Mouse (Mus musculus) embryonic facial prominence, embryonic 12.5 days (tissue): Measurements from ENCODE around the gene Ints7. TPM values are rescaled to one million over a fixed set of nuclear protein-coding genes. Genes with fewer than 3 reads are reported as not detected.

Experiments
- ATAC-seq: fragments of 200-750 bp; cut with Nextera tagmentation; 2 replicates; pipeline ENCODE4 v1.8.0; 2017; ENCODE audit not compliant: insufficient number of reproducible peaks, insufficient read depth, low FRiP score, low TSS enrichment
- H3K27ac ChIP-seq: fragments of 300-500 bp; sonication (generic); 2 replicates; pipeline ENCODE4 v1.5.1; 2016; ENCODE audit warnings: mild to moderate bottlenecking
- H3K27me3 ChIP-seq: fragments of 300-500 bp; sonication (generic); 2 replicates; pipeline ENCODE4 v1.6.1; 2016; ENCODE audit warnings: mild to moderate bottlenecking, moderate library complexity
- H3K36me3 ChIP-seq: fragments of 300-500 bp; sonication (generic); 2 replicates; pipeline ENCODE4 v1.6.1; 2016; ENCODE audit warnings: mild to moderate bottlenecking
- H3K4me1 ChIP-seq: fragments of 300-500 bp; sonication (generic); 2 replicates; pipeline ENCODE4 v1.6.1; 2016
- H3K4me2 ChIP-seq: fragments of 300-500 bp; sonication (generic); replicated peaks from 2 replicates; pipeline ENCODE4 v1.6.1; 2016; ENCODE audit warnings: mild to moderate bottlenecking, moderate library complexity
- H3K4me3 ChIP-seq: fragments of 300-500 bp; sonication (generic); 2 replicates; pipeline ENCODE4 v1.5.1; 2016; ENCODE audit warnings: mild to moderate bottlenecking
- H3K9ac ChIP-seq: fragments of 300-500 bp; sonication (generic); 2 replicates; pipeline ENCODE4 v1.6.1; 2016; ENCODE audit warnings: mild to moderate bottlenecking, moderate library complexity
- H3K9me3 ChIP-seq: fragments of 300-500 bp; sonication (generic); 2 replicates; pipeline ENCODE4 v1.6.1; 2016; ENCODE audit warnings: mild to moderate bottlenecking, moderate library complexity
- WGBS: fragments of 180-500 bp; shearing (Covaris S2); methylation state at CpG from one replicate; pipeline ENCODE4 v1.1.7; 2016; 5-methylcytosine and 5-hydroxymethylcytosine counted together
- polyA plus RNA-seq: library from polyadenylated mRNA; unstranded; fragments of >200 nt; fragmentation: Nextera tagmentation; extraction: Ambion mirVana; gene quantifications from 2 replicates; pipeline ENCODE4 v1.2.1, GENCODE M21; 2016

Gene Ints7
- 75.2 and 75.4 TPM in 2 replicates for polyA plus RNA-seq

DNA sequence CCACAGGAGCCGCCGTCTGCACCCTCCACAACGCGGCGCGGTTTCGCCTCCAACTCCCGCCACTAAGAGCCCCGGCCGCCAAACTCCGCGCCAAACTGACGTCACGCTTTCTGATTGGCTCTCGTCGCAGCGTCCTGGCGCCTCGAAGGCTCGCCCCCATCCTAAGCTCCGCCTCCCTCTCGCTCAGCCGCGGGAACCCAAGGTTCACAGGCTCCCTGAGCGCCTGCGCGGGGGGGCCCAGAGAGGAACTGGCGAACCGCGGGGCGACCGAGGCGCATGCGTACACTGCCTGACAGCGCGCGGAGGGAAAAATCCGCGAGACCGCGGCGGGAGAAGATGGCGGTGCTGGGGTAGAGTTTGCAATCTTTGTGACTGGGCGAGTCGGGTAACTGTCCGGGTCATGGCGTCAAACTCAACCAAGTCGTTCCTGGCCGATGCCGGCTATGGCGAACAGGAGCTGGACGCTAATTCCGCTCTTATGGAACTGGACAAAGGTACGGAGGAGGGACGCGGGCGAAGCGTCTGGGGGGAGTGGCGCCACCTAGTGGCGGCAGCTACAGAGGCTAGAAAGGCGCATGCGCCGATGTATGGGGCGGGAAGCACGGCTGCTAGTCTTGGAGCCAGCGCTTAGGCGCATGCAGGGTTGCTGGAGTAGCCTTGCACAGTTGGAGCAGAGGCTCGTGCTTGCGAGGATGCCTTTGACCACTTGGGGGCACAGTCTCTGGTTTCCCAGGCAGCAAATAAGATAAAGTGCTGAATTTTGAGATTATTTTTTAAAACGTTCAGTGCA lies at the start of gene Ints7, which contains the start of gene Dtl:
TSS of gene Ints7 (plus strand) at position 179 of the 790 bp plus-strand sequence.
TSS of gene Dtl (minus strand) at position 87 of the 790 bp plus-strand sequence.
- no peaks in the 10 kb centered on the region for H3K27me3 ChIP-seq
- H3K4me1 ChIP-seq: peaks cover 28% of the 10 kb centered on the region
- peaks cover 9% of the 10 kb centered on the region for H3K36me3 ChIP-seq
- peak within 1 kb of the TSS; percentile 85 for H3K9ac ChIP-seq
- H3K27ac ChIP-seq: peak within 1 kb of the TSS; percentile 95
- peak; percentile 99 for ATAC-seq
- H3K9me3 ChIP-seq: 0 out of 2 replicates have a peak, but pooled peaks cover 2% of the 10 kb centered on the region
- H3K4me3 ChIP-seq: peak within 1 kb of the TSS; percentile 83
- H3K4me2 ChIP-seq: peak within 1 kb of the TSS; percentile 80
- WGBS: under 1% methylated on average over 70 of the region's 70 CpGs

DNA sequence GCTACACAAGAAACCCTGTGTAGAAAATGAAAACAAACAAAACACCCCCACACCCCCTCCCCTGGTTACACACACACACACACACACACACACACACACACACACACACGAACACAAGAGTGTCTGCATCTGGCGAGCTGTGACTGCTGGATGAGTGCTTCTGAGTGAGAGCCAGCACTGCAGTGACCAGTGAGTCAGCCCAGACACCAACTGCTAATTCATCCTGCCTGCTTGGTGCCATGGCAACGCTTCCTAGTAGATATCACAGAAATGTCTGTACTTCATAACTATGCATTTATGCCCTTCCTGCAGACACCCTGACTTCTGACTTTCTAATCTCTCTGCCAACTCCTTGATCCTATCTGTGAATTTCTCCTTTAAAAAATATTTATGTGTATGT lies 48.3 kb upstream of the Ints7 start:
- no peak overlapping the region for H3K4me3 ChIP-seq
- no peaks in the 10 kb centered on the region for H3K4me1 ChIP-seq
- no peaks in the 10 kb centered on the region for H3K27me3 ChIP-seq
- H3K4me2 ChIP-seq: no peak overlapping the region
- no peak overlapping the region for H3K9ac ChIP-seq
- H3K36me3 ChIP-seq: no peaks in the 10 kb centered on the region
- H3K27ac ChIP-seq: no peak overlapping the region
- no peak for ATAC-seq
- WGBS: 66% methylated on average over 3 of the region's 3 CpGs
- H3K9me3 ChIP-seq: no peaks in the 10 kb centered on the region

DNA sequence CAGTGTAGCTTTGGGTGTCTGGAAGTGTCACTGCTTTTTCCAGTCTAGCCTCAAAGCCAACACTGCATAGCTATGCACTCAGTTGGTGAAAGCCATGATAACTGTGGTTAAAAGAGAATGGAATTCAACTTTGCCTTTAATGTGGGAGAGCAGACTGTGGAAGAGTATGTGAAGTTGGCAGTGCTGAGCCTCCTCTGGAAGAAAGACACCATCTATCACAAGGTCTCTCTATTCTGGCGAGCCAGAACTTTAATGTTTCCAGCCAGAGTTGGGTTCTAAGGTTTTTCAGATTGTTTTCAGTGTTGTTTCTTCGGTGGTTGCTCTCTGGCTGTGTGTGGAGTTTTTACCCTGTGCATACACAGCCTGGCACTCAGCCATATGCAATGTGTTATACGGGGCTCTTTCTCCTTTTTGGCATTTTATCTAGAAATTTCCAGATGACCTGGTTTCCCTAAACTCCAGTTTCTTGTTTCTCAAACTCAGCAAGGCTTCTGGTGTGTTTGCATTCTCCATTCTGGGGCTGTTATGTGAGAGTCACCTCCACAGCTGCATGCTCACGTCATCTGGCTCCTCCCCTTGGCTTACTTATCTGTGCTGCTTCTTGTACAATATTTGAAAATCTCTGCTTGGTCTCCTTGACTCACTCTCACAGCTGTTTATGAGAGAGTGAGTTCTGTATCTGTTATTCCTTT lies 47.4 kb upstream of the Ints7 start:
- Histone ChIP-seq H3K27me3 (no peaks in the 10 kb centered on the region), H3K4me1 (no peaks in the 10 kb centered on the region), H3K9me3 (no peaks in the 10 kb centered on the region), H3K27ac (no peak overlapping the region), H3K9ac (no peak overlapping the region), H3K4me3 (no peak overlapping the region), H3K4me2 (no peak overlapping the region), H3K36me3 (no peaks in the 10 kb centered on the region)
- WGBS: 66% methylated on average over 4 of the region's 4 CpGs
- ATAC-seq: no peak

DNA sequence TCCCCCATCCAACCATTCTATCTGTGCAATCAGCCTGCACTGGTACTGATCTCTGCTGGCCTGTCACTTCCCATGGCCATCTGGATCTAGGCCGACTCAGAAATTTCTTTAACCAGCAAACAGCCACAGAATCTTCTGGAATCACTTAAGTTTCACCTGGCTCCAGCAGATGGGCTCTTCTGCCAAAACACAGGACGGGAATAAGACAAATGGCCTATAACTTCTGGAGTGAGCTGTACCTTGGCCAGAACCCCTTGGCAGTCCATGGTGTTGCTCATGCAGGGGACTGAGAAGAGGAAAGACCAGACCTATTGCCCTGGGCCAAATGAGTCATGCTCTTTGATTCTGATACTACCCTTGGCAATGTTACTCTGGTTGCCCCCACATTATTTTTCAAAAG lies 46.0 kb upstream of the Ints7 start:
- H3K9me3 ChIP-seq: no peaks in the 10 kb centered on the region
- no peak overlapping the region for H3K4me2 ChIP-seq
- 0 out of 2 replicates have a peak, but pooled peaks cover 4% of the 10 kb centered on the region for H3K36me3 ChIP-seq
- no peak for ATAC-seq
- H3K27me3 ChIP-seq: no peaks in the 10 kb centered on the region
- H3K4me1 ChIP-seq: no peaks in the 10 kb centered on the region
- H3K27ac ChIP-seq: no peak overlapping the region
- WGBS: 53% methylated on average over 2 of the region's 2 CpGs
- H3K9ac ChIP-seq: no peak overlapping the region
- H3K4me3 ChIP-seq: no peak overlapping the region

DNA sequence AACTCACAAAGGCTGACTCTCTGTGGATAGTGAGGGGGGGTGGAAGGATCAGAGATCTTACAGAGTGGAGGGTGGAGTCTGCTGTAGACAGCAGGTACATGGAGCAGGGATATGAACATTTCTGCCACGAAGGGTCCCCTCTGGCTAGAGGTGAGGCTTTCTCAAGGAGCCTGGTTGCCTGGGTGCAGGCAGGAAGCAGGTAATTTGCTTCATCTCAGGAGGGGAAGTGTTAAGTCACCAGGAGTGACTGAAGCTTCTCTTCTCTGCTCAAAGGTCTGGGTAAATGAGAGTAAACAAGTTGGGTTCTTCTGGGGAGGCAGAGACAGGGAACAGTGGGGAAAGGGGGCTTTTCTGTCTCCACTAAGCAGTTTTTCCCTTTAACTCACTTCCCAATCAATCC lies 44.4 kb upstream of the Ints7 start:
- WGBS: 73% methylated on average over 1 of the region's 1 CpGs

DNA sequence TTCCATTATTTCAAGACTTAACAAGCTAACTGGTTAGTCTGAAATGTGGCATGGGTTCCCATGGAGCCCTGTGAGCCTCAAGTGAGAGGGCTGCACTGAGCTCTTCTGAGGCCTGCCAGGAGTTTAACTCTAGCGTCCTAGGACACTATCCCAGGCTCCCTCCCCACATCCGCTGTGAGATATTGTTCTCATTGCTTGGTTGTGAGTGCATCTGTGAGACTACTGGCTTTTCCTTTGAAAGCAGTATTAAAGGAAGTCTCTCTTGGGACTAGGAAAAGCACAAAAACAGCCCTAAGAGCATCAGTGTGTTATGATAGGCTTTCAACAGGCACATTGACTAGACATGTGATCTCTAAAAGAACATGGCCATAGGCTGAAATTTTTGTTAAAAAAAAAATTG lies 40.5 kb upstream of the Ints7 start:
- no peak overlapping the region for H3K27ac ChIP-seq
- H3K4me2 ChIP-seq: no peak overlapping the region
- no peak overlapping the region for H3K4me3 ChIP-seq
- WGBS: 57% methylated on average over 2 of the region's 2 CpGs
- no peaks in the 10 kb centered on the region; the same call in 1 of the 2 replicates for H3K4me1 ChIP-seq
- no peaks in the 10 kb centered on the region for H3K27me3 ChIP-seq
- no peaks in the 10 kb centered on the region for H3K9me3 ChIP-seq
- H3K9ac ChIP-seq: no peak overlapping the region
- no peak for ATAC-seq
- H3K36me3 ChIP-seq: peaks cover 30% of the 10 kb centered on the region

More for the DNA sequence above, 44.4 kb upstream of the Ints7 start:
- H3K27ac ChIP-seq: no peak overlapping the region
- peaks cover 9% of the 10 kb centered on the region; the same call in 1 of the 2 replicates for H3K36me3 ChIP-seq
- no peak overlapping the region for H3K9ac ChIP-seq
- no peak overlapping the region for H3K4me3 ChIP-seq
- H3K4me2 ChIP-seq: no peak overlapping the region
- no peaks in the 10 kb centered on the region for H3K27me3 ChIP-seq
- no peaks in the 10 kb centered on the region for H3K9me3 ChIP-seq
- ATAC-seq: no peak
- H3K4me1 ChIP-seq: no peaks in the 10 kb centered on the region

DNA sequence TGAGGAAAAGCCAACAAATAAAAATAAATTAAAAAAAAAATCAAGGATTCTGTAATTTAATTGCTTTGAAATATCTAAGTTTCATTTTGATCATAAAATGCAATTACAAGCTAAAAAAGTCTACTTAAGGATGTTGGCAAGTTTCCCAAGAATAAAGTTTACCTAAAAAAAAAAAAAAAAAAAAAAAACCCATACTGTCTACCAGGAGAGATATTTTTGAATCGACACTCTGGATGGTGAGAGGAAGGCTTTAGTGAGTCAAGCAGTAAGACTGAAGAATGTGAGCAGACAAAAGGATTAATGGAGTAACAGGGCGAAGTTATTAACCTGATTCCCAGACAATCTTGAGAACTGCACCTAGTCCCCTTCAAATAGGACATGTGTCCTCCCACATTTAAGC lies 35.1 kb upstream of the Ints7 start:
- H3K4me2 ChIP-seq: no peak overlapping the region
- no peak for ATAC-seq
- no peak overlapping the region for H3K4me3 ChIP-seq
- no peaks in the 10 kb centered on the region for H3K27me3 ChIP-seq
- no peaks in the 10 kb centered on the region; the same call in 1 of the 2 replicates for H3K4me1 ChIP-seq
- 85% methylated on average over 2 of the region's 2 CpGs for WGBS
- no peak overlapping the region for H3K9ac ChIP-seq
- H3K36me3 ChIP-seq: peaks cover 61% of the 10 kb centered on the region
- H3K27ac ChIP-seq: no peak overlapping the region
- H3K9me3 ChIP-seq: no peaks in the 10 kb centered on the region

DNA sequence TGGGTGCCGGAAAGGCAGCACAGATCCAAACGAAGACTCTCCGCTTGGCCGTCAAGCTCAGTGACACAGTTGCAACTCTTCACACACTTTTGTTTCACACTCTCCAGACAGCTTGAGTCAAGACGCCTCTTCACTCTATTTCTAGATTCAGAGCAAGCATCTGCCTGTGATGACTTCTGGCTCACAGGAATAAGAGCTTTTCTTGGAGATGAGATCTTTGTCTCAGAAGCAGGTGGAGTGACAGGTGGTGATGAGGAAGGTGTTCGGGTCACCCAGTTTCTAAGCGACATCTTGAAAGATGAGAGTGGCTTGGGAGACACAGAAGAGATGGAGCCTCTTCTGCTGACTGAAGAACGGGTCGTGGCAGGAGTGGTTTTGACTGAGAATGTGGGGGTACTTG lies 34.4 kb upstream of the Ints7 start:
- H3K27me3 ChIP-seq: no peaks in the 10 kb centered on the region
- H3K9me3 ChIP-seq: no peaks in the 10 kb centered on the region
- ATAC-seq: no peak
- no peak overlapping the region for H3K27ac ChIP-seq
- H3K36me3 ChIP-seq: peaks cover 67% of the 10 kb centered on the region
- no peaks in the 10 kb centered on the region; the same call in 1 of the 2 replicates for H3K4me1 ChIP-seq
- H3K4me2 ChIP-seq: no peak overlapping the region
- no peak overlapping the region for H3K4me3 ChIP-seq
- 90% methylated on average over 9 of the region's 9 CpGs for WGBS
- H3K9ac ChIP-seq: no peak overlapping the region

DNA sequence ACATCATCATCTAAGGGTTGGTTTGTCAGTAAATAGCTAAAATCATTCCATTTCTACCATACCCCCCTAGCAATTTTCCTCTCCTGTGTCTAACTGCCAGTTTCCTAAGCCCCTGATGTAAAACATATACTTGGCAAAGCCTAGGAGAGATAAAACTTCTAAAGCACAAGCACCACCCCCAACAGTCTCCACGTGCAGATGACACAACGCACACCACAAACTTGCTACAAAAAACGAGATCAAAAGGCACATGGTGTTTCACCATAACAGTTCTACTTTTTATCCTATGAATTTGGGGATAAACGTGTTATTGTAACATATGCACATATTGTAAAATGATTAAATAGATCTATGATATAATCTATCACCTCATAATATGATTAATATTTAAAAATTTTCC lies 33.8 kb upstream of the Ints7 start:
- Histone ChIP-seq H3K9me3 (no peaks in the 10 kb centered on the region), H3K36me3 (peaks cover 70% of the 10 kb centered on the region), H3K4me3 (no peak overlapping the region), H3K9ac (no peak overlapping the region), H3K27me3 (no peaks in the 10 kb centered on the region), H3K27ac (no peak overlapping the region), H3K4me2 (no peak overlapping the region), H3K4me1 (no peaks in the 10 kb centered on the region; the same call in 1 of the 2 replicates)
- 87% methylated on average over 4 of the region's 4 CpGs for WGBS
- no peak for ATAC-seq

DNA sequence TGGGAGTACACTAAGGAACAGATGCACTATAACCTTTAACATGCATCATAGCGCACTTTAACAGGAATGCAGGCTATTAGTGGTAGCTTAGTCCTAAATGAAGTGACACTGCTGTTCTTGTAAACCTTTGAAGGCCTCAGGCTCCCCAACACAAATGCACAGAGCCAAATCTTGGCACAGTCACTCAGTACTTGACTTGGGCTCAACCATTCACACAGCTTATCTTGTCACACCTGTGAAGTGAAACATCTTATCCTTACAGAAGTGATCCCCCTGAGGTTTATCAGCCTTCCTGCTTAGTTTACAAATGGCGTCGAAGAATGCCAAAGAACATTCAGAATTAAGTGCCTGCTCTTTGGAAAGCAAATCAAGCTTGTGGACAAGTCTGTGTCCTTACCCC lies 31.7 kb upstream of the Ints7 start:
- Histone ChIP-seq H3K4me3 (no peak overlapping the region), H3K36me3 (peaks cover 79% of the 10 kb centered on the region), H3K27me3 (no peaks in the 10 kb centered on the region), H3K27ac (no peak overlapping the region), H3K4me1 (no peaks in the 10 kb centered on the region), H3K9me3 (no peaks in the 10 kb centered on the region), H3K9ac (no peak overlapping the region), H3K4me2 (no peak overlapping the region)
- 86% methylated on average over 3 of the region's 3 CpGs for WGBS
- ATAC-seq: no peak

DNA sequence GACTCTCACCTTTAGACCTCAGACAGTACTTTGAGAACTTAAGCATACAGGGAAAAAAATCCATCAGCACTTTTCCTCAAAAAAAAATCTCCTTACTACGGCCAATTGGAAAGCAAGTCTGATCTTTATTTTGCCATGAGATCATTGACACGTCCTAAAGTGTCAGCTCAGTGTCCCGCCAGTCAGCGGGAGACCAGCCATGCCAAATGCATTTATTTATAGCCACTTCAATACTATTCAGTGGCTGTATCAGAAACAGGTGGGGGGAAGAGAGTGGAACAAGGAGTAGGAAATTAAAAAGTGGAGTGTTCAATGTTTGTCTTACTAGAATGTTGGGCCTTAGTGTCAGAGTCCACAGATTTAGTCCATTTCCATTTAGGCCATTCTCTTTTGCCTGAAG lies 24.6 kb upstream of the Ints7 start:
- ATAC-seq: no peak
- H3K9ac ChIP-seq: no peak overlapping the region
- no peaks in the 10 kb centered on the region for H3K27me3 ChIP-seq
- no peak overlapping the region for H3K4me2 ChIP-seq
- no peaks in the 10 kb centered on the region for H3K4me1 ChIP-seq
- WGBS: 78% methylated on average over 4 of the region's 4 CpGs
- peaks cover 55% of the 10 kb centered on the region for H3K36me3 ChIP-seq
- H3K27ac ChIP-seq: no peak overlapping the region
- H3K9me3 ChIP-seq: no peaks in the 10 kb centered on the region
- H3K4me3 ChIP-seq: no peak overlapping the region

DNA sequence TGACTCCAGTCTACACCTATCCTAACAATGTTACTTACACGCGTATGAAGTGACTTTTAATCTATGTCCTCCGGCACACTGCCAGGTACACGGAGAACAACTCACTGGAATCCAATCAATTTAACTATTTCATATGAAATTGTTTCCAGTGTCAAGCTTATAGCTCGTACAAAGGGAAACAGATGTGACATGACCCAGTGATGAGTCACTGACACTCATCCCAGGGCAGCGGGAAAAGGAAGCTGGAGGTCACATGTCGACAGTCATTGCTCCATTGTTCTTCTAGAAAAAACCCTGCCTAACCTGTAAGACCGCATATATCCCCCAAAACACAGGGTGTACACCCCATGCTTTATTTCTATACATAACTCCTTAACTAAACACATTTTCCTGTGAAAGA lies 18.3 kb upstream of the Ints7 start:
- Histone ChIP-seq H3K27me3 (no peaks in the 10 kb centered on the region), H3K9ac (no peak overlapping the region), H3K4me3 (no peak overlapping the region), H3K4me2 (no peak overlapping the region), H3K4me1 (no peaks in the 10 kb centered on the region), H3K27ac (no peak overlapping the region), H3K9me3 (no peaks in the 10 kb centered on the region), H3K36me3 (peaks cover 45% of the 10 kb centered on the region)
- WGBS: 75% methylated on average over 8 of the region's 8 CpGs
- no peak for ATAC-seq
